Mouse (Mus musculus): ENCODE results near the gene Ndrg3.
"Not testable (repeated sequence)": the region's sequence is repeated elsewhere in the genome, so short reads cannot be mapped to it uniquely, and the experiment has no call there.

The Ndrg3 gene

DNA sequence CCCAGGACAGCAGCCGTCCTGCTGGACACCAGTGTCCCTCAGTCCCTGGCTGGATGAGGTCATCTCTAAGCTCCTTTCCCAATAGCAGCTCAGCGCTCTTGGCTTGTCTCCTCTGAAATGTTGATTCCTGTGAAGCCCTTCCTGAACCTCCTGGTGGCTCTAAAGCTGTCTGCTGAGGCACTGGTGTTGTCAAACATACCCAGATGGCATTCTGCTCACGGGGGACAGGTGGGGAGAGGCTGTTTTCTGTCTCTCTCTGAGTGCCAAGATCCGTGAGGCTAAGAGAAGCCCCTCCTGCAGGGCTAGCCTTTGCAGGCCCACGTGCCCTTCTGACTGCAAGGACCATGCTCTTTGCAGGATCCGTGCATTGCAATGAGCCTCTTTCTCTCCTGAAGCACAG lies 51.9 kb downstream of the Ndrg3 start:
- not testable (repeated sequence) for DNase-seq (ENCODE audit: low spot score in 2 of 2)

- DNase-seq (ENCODE audit: low spot score in 2 of 2): peak; percentile 69 to 82
These were observed 54.1 kb downstream of the Ndrg3 start for GRCm38 (mm10) chr2:156937795-156938194.

DNA sequence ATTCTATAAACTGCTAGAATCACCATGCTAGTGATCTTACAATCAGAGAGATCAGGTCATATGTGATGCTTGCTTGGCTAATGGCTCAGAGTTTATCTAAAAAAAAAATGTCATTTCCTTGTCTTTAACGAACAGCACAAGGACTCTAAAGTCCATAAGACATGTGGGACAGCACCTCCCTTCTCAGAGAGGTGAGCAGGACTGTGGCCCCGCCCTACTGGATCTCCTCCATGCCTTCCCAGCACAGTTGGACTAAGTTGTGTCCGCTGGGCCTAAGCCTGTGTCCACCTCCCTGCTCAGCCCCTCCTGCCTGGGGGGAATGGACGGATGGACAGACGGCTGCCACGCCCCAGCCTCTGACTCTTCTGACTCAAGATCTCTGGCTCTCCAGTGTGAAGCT lies 56.9 kb downstream of the Ndrg3 start:
- DNase-seq (ENCODE audit: low spot score in 2 of 2): no peak

DNA sequence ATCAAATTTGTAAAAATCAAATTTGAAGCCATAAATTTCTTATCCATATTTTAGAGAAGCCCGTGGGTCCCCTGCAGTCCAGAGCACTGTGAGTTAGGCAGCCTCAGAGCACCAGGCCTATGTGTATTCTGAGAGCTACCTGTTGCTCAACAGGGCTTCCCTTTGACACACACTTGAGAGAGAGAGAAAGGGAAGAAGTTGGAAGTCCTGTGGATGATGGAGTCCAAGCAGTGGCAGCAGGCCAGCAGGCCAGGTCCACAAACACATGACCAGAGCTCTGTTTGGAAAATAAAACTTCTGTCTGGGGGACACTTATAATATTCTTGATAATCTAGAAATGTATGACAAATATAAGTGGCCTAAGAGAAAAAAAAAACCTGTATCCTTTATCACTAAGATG lies 58.4 kb downstream of the Ndrg3 start:
- DNase-seq (ENCODE audit: low spot score in 2 of 2): no peak

GRCm38 (mm10) chr2:156931421-156931820 lies 60.4 kb downstream of the Ndrg3 start:
- no peak for DNase-seq (ENCODE audit: low spot score in 2 of 2)

DNA sequence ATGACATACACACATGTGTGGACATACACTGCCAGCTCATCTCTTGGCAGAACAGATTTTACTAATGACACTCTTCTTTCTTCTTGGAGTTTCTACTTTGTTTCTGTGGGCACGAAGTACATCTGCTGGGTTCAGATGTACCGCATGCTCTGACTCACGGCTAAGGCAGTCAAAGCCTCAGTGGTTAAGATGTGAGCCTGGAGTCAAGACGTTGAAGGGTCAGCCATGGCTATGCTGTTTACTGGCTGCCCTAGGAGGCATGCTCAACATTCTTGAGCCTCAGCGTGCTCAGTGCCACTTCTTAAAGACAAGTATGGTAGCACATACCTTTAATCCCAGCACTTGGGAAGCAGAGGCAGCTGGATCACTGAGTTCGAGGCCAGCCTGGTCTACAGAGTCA lies 61.3 kb downstream of the Ndrg3 start:
- DNase-seq (ENCODE audit: low spot score in 2 of 2): no peak

- DNase-seq (ENCODE audit: low spot score in 2 of 2): no peak
These were observed 62.2 kb downstream of the Ndrg3 start for GRCm38 (mm10) chr2:156929519-156930120.

DNA sequence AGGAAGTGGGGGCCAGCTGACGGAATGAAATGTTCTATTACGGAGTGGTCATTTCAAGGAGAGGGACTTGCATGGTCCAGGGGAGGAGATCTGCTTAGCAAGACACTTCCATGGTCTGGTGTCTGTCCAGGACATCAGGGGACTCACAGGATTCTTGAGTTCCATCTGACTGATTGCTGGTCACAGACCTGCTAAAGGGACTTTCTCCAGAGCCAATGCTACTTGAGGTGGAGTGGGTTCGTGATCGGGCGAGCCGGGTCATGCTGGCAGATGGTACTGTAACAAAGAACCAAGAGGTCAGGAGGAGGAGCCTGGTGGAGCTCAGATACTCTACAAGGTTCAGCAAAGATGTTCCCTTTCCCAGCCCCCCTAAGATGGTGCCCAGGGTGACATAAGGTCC lies 63.2 kb downstream of the Ndrg3 start:
- DNase-seq (ENCODE audit: low spot score in 2 of 2): no peak

- peak in 1 of 2 experiments; percentile 57 for DNase-seq (ENCODE audit: low spot score in 2 of 2)
These were observed 64.2 kb downstream of the Ndrg3 start for GRCm38 (mm10) chr2:156927663-156928062.

DNA sequence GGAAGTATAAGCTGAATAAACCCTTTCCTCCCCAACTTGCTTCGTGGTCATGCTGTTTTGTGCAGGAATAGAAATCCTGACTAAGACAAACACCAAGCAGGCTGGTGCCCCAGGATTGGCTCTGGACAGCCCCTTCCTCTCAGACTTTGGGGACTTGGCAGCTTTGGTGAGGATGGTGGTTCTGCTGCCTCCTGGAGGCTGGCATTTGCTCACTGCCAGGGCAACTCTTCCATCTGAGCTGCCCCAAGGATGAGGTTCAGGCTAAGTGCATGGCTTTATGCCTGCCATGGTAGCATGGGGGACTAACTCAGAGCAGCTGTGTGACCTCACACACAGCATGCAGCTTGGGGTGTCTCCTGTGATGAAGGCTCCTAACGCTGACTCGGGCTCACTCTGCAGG lies 66.2 kb downstream of the Ndrg3 start:
- DNase-seq (ENCODE audit: low spot score in 2 of 2): not testable (repeated sequence)

DNA sequence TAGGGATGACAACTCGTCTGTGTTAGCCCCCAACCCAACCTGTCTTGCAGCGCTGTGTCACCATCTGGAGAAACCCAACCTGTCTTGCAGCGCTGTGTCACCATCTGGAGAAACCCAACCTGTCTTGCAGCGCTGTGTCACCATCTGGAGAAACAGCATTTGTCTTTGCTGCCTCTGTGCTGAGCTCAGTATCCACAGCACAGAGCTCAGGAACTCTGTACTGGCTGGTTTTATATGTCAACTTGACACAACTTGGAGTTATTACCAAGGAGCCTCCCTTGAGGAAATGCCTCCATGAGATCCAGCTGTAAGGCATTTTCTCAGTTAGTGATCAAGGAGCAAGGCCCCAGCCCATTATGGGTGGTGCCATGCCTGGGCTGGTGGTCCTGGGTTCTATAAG lies 66.8 kb downstream of the Ndrg3 start:
- not testable (repeated sequence) for DNase-seq (ENCODE audit: low spot score in 2 of 2)

DNA sequence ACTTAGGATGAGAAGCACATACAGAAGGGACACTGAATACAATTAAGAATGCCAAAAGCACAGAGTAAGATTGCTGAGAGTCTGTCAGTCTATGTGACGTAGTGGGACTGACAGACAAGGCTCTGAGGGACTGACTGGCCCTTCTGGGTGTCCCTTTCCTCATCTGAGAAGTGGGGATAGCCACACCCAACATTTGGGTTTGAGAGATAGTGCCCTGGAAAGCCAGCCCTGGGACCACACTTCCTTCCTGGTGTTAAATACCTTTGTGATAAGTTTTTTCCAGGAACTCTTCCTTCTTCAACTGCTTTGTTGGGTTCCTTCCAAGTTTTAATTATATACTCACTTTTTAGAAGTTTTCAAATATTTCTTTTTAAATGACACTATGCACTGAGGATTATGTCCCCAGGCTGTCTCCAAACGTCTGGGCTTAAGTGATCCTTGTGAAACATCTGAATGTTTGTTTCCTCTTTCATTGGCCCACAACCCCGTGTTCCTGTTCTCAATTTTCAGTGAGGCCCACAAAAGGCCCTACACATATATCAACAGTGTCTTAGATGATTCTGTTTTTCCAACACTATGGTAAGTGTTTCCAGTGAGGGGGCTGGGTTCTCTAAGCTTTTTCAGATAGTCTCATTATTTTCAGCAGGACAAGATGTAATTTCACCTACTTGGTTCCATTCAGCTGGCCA lies 67.5 kb downstream of the Ndrg3 start:
- DNase-seq (ENCODE audit: low spot score in 2 of 2): no peak

- no peak for DNase-seq (ENCODE audit: low spot score in 2 of 2)
These were observed 68.8 kb downstream of the Ndrg3 start for GRCm38 (mm10) chr2:156923057-156923456.

GRCm38 (mm10) chr2:156919796-156920195 lies 72.1 kb downstream of the Ndrg3 start:
- no peak for DNase-seq (ENCODE audit: low spot score in 2 of 2)

- not testable (repeated sequence) for DNase-seq (ENCODE audit: low spot score in 2 of 2)
These were observed 72.7 kb downstream of the Ndrg3 start for GRCm38 (mm10) chr2:156919191-156919590.

DNA sequence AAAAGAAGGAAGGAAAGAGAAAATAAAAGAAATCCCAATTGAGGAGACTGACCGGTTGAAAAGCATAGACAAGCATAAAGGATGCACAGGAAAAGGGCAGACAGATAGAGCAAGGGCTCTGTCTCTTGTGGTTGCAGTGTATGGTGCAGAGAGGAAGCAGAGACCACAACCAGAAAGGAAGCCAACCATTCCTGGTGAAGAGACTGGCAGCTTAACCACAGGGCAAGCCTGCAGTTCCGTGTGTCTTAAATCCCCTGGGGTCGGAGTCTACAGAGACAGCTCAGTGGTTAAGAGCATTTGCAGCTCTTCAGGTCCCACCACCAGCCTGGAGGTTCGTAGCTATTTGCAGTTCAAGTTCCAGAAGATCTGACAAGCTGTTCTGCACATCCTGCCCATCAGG lies 73.3 kb downstream of the Ndrg3 start:
- DNase-seq (ENCODE audit: low spot score in 2 of 2): no peak

DNA sequence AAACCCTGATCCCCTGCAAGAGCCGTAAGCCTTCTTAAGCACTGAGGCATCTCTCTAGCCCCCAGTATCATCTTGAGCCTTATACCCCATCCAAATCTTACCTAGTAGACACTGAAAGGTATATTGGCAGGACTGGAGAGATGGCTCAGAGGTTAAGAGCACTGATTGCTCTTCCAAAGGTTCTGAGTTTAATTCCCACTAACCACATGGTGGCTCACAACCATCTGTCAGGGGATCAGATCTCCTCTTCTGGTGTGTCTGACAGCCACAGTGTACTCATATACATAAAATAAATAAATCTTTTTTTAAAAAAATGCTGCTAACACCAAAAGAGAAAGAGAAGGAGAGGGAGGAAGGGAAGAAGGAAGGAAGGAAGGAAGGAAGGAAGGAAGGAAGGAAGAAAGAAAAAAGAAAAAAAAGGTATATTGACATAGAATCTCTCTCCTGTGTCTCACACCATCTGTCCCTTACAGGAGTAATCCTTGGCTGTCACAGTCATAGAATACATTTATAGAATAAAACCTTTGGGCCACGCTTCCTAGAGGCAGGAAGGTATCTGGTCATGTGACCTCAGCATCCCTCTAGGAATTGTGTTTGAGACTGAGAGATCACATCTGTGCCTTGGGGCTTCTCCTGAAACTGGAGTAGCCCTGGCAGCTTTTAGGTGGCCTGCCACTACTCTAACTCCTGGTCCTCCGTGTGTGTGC lies 75.3 kb downstream of the Ndrg3 start:
- DNase-seq (ENCODE audit: low spot score in 2 of 2): no peak

- no peak for DNase-seq (ENCODE audit: low spot score in 2 of 2)
These were observed 76.3 kb downstream of the Ndrg3 start for GRCm38 (mm10) chr2:156915559-156915958.

DNA sequence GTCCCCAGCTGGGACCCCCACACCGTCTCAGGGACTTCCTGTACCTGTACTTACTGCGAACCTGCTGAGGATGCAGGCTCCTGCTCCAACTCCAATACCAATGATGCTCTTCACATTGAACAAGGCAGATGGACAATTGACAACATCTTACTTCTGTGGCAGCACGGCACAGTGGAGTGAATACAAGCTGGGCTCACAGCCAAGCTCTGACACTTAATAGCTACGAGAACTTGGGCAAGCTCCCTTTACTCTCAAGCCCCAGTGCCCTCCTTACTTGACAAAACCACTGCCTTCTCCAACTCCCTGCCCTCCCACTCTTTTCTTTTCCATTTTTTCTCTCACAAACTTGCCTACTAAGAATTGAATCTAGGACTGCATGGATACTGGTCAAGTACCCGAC lies 78.7 kb downstream of the Ndrg3 start:
- no peak for DNase-seq (ENCODE audit: low spot score in 2 of 2)

DNA sequence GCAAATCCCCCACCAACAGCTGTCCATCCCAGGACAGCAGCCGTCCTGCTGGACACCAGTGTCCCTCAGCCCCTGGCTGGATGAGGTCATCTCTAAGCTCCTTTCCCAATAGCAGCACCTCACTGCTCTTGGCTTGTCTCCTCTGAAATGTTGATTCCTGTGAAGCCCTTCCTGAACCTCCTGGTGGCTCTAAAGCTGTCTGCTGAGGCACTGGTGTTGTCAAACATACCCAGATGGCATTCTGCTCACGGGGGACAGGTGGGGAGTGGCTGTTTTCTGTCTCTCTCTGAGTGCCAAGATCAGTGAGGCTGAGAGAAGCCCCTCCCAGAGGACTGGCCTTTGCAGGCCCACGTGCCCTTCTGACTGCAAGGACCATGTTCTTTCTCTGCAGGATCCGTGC lies 85.9 kb downstream of the Ndrg3 start:
- not testable (repeated sequence) for DNase-seq (ENCODE audit: low spot score in 2 of 2)

DNA sequence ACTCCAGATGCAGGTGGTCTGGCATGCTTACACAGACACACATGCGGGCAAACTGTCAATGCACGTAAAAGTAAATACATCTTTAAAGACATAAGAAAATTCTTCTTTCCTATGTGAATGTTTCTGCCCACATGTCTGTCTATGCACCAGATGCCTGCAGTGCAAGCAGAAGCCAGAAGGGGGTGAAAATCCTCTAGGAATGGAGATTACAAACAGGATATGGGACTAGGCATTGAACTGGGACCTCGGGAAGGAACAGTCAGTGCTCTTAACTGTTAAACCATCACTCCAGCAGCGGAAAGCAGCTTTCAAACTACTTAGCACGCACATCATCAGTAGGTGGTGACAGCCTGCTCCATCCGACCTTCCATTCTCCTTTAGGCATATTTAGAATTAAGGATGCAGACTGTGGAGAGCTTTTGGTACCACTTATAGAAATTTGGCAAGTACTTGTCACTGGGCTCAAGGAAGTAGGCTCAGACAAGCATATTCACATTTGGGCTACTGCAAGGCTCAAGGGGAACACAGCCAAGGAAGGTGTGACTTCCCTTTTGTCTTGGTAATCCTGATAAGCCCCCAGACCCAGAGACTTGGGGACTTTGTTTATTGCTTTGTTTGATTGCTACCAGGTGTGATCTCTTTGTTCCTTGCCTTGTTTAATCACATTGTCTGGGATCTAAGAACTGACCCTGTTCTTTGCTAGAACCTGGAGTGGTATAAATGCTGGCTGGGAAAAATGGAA lies 86.7 kb downstream of the Ndrg3 start:
- DNase-seq (ENCODE audit: low spot score in 2 of 2): peak; percentile 63 to 68

- DNase-seq (ENCODE audit: low spot score in 2 of 2): no peak
These were observed 88.5 kb downstream of the Ndrg3 start for GRCm38 (mm10) chr2:156903367-156903766.
